Mouse (Mus musculus): ENCODE results near the gene Pyroxd1.

Gene Pyroxd1

DNA sequence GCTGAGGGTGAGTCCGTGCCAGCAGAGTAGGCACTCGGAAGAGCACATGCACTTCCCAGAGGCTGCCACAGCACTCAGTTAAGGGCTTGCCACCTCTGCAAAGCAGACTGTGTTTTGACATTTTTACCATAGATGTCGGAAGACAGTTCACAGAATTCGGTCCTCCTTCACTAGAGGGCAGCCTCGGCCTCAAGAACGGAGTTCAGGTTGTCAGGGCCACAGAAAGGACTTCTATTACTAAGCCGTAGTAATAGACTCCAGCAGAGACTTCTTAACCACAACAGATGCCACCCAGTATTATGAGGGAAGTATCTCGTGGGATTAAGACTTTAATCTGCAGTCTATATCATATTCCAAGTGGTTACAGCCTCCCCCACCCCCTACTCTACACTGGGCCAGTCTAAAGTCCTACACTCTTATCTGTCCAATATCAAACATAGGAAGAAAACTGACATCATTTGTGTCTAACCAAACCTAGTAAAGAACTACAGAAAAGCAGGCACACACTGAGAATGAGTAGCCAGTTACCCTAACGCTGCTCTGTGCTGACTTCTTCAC is 17.6 kb downstream of the Pyroxd1 start:
- no peak for TF ChIP-seq GATA4 (IDR thresholded peaks at IDR 0.05; ENCODE audit: insufficient replicate concordance, low read length)

DNA sequence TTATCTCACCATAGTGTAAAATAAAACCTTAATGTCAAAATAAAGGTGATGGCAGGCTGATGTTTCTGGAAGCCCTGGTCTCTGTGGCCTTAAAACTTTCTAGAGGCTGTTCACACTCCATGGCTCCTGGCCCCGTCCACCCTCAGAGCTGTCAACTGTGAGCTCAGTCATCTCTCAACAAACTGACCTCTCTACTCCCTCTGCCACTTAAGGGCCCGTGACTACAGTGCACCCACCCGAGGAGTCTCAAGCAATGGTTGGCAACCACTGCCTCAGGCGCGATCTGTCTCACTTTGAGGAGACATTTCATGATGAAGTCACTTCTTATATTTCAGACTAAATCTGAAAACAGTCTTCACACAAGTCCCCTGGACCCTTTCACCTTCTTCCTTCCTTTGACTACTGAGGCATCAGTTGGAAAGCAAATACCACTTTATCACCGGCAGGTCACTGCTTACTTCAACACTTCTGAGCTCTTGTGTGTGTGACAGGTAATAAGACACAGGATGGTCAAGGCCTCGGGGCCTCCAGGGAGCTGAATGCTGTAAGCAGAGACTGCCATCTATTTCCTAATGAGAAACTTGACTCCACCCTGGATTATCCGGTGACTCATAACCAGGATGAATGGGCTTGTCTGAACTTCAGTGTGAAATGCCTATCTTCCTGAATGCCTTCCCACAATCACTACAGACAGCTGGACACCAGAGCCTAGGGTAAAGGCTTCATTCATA is 20.5 kb downstream of the Pyroxd1 start:
- TF ChIP-seq GATA4 (IDR thresholded peaks at IDR 0.05; ENCODE audit: insufficient replicate concordance, low read length) = no peak

DNA sequence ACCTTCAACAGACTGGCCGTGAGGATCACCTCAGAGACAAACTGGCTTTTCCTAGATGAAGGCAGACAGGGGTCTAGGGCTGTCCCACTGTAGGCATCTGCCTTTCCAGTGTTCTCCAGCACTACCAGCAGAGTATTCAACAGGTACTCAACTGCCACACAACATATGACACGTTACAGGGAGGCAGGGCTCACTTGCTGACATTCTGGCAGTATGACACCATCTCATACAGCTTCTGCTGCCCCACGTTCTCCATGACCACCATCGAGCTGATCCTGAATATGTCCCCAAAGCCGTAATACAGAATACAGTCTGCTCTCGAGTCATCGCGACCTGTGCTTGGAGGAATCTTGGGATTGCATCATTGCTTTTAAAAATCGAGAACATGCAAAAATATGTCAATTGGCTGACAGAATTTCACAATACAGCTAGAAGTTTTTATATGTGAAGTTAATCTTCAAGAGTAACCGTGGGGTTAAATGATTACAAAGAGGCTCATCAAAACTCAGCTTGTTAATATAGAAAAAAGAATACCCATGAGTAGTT is 21.1 kb downstream of the Pyroxd1 start:
- TF ChIP-seq GATA4 (IDR thresholded peaks at IDR 0.05; ENCODE audit: insufficient replicate concordance, low read length) = no peak

DNA sequence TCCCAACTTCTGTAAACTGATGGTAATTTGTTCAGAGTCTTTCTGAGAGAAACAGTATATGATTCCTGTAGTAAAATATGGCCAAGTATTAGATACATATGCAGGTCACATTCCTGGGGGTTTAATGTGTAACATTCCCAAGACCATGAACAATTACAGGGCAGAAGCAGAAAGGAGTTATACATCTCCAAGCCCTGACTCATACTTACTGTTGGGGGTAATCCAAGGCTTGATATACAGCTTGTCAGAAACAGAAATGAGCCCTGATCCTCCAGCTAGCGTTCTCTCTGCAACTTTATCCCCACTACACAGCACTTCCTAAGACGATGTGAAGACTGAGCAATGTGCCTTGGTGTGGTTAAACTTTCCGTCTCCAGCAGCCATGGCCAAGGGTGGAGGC is 22.1 kb downstream of the Pyroxd1 start:
- no peak for TF ChIP-seq GATA4 (IDR thresholded peaks at IDR 0.05; ENCODE audit: insufficient replicate concordance, low read length)

DNA sequence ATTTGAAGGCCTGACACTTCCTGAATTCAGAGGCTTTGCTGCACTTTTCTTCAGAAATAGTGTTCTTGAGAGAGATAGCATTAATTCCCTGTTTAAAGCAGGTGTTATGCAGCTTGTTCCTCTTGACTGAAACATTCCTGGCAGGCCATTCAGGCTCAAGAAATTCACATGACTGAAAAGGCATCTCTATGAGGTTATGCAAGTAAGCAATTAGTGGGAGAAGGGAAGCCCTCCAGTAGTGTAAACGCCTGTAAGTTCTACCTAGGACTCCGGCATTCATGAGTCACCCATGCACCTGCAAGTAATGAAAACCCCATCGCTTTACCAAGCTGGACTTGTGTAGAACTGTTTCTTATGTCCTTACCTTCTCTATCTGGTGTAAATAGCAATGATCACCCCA is 24.1 kb downstream of the Pyroxd1 start:
- no peak for TF ChIP-seq GATA4 (IDR thresholded peaks at IDR 0.05; ENCODE audit: insufficient replicate concordance, low read length)

DNA sequence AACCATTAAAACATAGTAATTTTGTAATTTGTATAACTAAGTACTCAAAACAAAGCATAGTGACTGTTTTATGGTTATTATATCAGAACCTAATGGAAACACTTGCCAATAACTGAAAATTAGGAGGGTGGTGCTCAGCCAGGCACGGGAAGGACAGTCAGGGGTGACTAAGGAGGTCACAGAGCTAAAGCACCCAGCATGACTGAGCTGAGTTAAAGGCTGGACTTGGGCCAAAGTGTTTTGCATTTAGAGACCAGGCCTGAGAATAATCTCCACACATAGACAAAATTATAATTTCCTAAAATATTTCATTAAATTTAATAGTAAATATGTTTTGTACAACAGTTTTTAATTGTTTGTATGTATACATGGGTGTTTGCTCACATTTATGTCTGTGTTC is 31.6 kb downstream of the Pyroxd1 start:
- TF ChIP-seq GATA4 (IDR thresholded peaks at IDR 0.05; ENCODE audit: insufficient replicate concordance, low read length) = no peak

DNA sequence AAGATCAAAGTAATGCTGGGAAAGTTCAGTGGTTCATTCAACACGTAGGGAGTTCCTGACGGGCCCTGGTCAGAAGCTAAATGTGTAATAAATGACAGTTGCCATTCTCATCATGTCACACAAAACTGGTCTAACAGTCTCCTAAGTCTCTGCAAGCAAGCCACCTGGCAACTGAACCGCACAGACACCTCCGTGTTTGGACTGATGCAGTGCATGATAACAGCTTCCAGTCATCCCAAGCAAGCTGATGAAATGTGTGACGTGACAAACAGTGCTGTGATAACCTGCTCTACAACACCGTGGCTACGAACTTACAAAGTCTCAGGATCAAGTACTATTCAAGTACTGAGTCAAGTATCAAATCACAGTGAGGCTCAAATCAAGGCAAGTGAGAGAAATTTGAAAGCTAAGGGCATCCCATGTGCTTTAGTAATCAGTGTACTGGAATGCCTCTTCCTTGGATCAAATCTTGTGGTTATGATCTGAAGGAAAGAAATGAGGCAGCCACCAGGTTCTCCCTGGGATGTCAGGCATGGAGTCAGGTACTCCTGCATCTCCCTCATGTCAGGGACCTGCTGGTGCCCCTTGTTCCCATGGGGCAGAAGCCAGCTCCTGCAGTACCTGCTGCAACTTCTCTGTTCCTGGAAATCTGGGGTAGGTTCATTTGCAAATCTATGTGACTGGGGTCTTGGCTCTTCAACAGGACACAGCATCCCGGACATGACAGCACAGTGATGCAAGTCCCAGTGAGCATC is 33.3 kb downstream of the Pyroxd1 start:
- no peak for TF ChIP-seq GATA4 (IDR thresholded peaks at IDR 0.05; ENCODE audit: insufficient replicate concordance, low read length)

DNA sequence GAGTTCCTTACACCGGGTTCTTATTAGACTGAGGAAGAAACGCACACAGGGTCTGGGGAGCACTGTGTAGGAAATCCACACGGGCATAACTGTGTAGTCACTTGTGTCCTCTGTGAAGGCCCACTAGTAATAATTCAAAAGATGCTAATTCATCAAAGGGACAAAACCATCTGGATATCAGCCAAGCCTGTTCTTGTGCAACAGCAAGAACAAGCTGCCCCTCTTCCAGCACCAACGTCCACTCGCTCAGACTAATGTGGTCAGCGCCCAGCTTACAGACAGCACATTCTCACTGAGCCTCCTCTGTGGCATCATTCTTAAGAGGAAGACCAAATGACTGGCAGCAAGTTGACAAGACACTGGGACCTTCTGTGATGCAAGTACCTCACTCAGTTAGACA is 34.5 kb downstream of the Pyroxd1 start:
- TF ChIP-seq GATA4 (IDR thresholded peaks at IDR 0.05; ENCODE audit: insufficient replicate concordance, low read length) = no peak

DNA sequence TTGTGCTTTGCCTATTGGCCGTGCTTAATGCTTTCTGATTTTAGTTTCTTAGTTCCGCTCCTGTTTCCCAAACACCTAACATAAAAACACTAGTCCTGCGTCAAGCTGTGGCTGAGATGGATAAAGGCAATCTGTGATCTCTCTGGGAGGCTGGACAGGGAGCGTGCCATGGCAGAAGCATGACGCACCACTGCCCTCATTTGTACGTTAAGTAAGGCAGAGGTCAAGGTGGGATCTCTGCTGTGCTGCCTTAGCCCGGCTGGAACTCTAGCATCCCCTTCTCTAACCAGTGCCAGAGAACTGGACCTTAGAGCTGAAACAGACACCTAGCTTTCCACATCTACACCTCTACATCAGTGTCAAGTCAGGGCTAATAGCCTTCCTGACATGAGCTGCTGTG is 36.2 kb downstream of the Pyroxd1 start:
- no peak for TF ChIP-seq GATA4 (IDR thresholded peaks at IDR 0.05; ENCODE audit: insufficient replicate concordance, low read length)

DNA sequence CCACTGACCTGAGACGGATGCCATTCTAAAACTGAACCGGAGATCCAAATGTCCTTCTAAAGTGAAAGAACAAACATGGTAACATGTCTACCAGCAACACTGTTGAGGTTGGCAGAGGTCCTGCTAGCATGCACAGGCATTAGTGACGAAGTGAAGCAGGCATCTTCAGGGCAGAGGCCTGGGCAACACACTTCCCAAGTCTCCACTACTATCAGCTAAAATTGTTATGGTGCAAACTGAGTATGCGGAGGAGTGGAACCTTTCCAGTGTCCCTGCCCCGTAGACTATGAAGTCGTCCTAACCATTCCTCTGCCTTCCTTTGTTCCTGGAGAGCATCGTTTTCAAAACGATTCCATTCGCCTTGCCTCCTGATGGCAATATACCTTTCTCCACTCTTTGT is 39.1 kb downstream of the Pyroxd1 start:
- TF ChIP-seq GATA4 (IDR thresholded peaks at IDR 0.05; ENCODE audit: insufficient replicate concordance, low read length) = no peak

DNA sequence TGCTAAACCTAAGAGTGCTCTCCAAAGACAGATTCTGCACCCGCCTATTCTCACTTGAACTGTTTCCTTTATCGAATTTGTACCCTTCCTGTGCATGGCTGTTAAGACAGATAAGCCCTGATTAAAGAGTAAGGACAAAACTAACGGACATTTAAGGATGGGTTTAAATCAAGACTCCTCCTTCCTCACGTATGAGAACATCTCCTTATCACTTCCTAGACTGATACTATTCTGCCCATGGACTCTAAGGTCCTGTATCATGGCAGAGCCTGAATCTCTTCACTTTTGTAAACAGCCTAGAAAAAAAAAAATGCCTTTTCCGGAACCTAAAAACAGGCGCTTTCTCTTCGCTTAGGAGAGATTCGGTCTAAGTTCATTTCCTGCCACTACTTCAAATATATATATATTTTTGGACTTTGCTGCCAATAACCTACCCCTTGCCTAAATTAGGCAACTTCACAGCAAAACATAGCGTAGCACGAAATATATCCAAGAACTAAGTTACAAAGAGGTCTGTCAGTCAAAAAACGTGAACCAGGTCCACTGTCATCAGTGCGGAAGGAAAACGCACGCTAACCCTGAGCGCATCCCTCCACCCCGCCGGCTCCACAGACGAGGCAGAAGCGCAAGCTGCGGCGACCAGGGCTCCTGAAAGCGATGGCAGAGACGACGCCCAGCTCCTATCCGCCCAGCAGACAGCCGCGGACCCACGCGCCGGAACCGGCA is 41.0 kb downstream of the Pyroxd1 start:
- no peak for TF ChIP-seq GATA4 (IDR thresholded peaks at IDR 0.05; ENCODE audit: insufficient replicate concordance, low read length)

DNA sequence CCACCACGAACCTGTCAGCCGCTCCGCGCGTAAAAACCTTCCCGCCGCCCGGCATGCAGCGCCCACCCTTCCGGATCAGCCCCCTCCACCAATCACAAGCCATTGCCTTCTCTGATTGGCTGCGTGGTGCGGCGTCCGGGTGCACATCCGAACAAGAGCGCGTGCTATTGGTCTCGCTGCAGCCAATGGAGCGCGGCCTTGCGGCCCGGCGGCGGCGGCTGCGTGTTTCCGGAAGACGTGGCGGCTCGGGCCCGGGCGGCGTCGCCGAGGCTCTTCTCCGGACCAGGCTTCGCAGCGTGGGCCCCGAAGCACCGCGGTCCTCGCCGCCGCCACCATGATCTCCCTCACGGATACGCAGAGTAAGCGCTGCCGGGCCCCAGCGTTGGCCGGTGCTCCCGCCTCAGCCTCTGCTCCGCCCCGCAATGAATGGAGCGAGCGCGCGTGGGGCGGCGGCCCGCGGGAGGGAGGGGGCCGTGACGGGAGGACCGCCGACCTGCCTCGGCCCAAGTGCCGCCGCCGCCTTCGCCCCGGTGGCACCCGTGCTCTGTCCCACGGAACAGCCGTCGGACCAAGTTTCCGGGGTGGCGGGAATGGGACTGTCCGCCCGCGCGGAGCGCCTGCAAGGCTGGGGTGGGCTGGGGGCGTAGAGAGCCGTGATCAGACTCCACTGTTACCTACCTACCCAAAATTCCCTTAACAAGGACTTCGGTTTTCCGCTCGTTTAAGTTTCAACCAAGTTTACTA is 41.7 kb downstream of the Pyroxd1 start, which contains the start of the genes Recql and Golt1b:
TSS of gene Recql (minus strand) at position 77 of the 744 bp plus-strand sequence.
TSS of gene Golt1b (plus strand) at position 211 of the 744 bp plus-strand sequence.
- TF ChIP-seq GATA4 (IDR thresholded peaks at IDR 0.05; ENCODE audit: insufficient replicate concordance, low read length) = no peak

DNA sequence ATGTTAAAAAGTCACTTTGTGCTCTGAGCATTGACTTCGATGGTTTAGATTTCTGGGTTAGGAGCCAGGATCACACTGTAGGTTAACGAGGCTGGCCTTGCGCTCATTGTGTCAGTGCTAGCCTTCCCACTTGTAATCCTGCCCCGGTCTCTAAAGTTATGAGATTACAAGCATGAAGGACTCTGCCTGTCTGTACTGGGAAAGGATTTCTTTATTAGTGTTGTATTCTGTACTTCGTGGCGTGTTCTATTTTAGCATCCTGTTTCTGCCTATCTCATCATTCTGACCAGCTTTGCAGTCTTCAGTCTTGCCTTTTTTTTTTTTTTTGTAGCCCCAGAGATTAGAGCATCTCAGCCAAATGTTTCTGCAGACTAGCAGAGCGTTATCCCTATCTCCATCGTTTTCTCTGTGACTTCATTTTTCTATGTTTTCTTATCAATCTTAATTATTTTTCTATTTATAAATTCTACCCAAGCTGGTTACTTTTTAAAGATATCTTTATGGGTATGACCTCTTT is 42.4 kb downstream of the Pyroxd1 start:
- TF ChIP-seq GATA4 (IDR thresholded peaks at IDR 0.05; ENCODE audit: insufficient replicate concordance, low read length) = no peak

DNA sequence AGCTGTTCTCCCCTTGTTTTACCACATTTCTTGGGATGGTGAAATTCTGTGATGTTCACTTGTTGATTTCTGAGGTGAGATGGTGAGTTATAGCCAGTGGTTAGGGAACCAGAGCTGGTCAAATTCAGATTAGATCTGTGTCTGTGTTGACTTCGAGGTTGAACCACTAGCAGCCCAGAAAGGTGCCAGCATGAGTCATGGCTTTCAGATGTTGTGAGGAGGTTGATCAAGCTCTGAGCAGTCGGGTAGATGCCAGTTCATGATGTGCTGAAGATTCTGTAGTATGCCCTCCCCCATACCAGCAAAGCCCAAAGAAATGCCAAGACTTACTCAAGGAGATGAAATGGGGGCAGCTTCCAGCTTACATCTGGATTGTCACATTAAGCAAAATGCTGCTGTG is 43.6 kb downstream of the Pyroxd1 start:
- no peak for TF ChIP-seq GATA4 (IDR thresholded peaks at IDR 0.05; ENCODE audit: insufficient replicate concordance, low read length)

All from liver, adult (tissue).